Mouse (Mus musculus) embryonic facial prominence, embryonic 13.5 days (tissue): ENCODE measurements around the gene Ifitm10. TPM values are rescaled to one million over a fixed set of nuclear protein-coding genes. Genes with fewer than 3 reads are reported as not detected.

Source experiments
- ATAC-seq: fragments of 200-750 bp; cut with Nextera tagmentation; 2 replicates; pipeline ENCODE4 v1.8.0; 2017; ENCODE audit warnings: low read depth; ENCODE audit not compliant: insufficient number of reproducible peaks, insufficient read depth, low FRiP score, low TSS enrichment
- H3K27ac ChIP-seq: fragments of 300-500 bp; sonication (generic); 2 replicates; pipeline ENCODE4 v1.5.1; 2015; ENCODE audit warnings: moderate library complexity, mild to moderate bottlenecking, inconsistent platforms
- H3K27me3 ChIP-seq: fragments of 300-500 bp; sonication (generic); 2 replicates; pipeline ENCODE4 v1.6.1; 2015; ENCODE audit warnings: mild to moderate bottlenecking, inconsistent platforms
- H3K36me3 ChIP-seq: fragments of 300-500 bp; sonication (generic); 2 replicates; pipeline ENCODE4 v1.6.1; 2015; ENCODE audit warnings: mild to moderate bottlenecking, inconsistent platforms
- H3K4me1 ChIP-seq: fragments of 300-500 bp; sonication (generic); 2 replicates; pipeline ENCODE4 v1.6.1; 2015; ENCODE audit warnings: inconsistent platforms
- H3K4me2 ChIP-seq: fragments of 300-500 bp; sonication (generic); 2 replicates; pipeline ENCODE4 v1.6.1; 2015; ENCODE audit warnings: moderate library complexity, mild to moderate bottlenecking, inconsistent platforms
- H3K4me3 ChIP-seq: fragments of 300-500 bp; sonication (generic); 2 replicates; pipeline ENCODE4 v1.5.1; 2015; ENCODE audit warnings: mild to moderate bottlenecking, inconsistent platforms
- H3K9ac ChIP-seq: fragments of 300-500 bp; sonication (generic); 2 replicates; pipeline ENCODE4 v1.6.1; 2015; ENCODE audit warnings: mild to moderate bottlenecking, inconsistent platforms
- H3K9me3 ChIP-seq: fragments of 300-500 bp; sonication (generic); 2 replicates; pipeline ENCODE4 v1.6.1; 2016; ENCODE audit warnings: inconsistent platforms
- WGBS: fragments of 180-500 bp; shearing (Covaris S2); methylation state at CpG from one replicate; pipeline ENCODE4 v1.1.7; 2015; ENCODE audit warnings: mixed read lengths; 5-methylcytosine and 5-hydroxymethylcytosine counted together
- polyA plus RNA-seq: library from polyadenylated mRNA; unstranded; fragments of >200 nt; fragmentation: Nextera tagmentation; extraction: Ambion mirVana; gene quantifications from 2 replicates; pipeline ENCODE4 v1.2.1, GENCODE M21; 2015

Gene Ifitm10
- polyA plus RNA-seq, 1 experiment from 2014 or later = 2.5 TPM

DNA sequence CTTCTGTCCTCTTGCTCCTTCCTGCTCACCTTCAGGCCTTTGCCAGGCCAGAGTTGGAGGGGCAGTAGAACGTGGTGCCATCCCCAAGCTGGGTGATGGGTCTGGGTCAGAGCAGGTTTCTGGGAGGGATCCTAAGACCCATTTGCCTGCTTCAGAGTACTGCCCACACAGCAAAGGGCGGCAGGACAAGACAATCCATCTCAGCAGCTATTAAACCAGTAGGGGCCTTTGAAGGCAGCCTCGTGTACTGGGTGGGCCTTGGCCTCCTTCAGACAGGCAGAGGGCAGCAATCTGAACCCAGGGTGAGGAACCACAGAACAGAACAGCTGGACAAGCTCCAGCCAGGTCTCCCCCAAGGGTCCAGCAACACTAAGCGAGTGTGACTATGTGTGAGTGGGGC is 2.5 kb upstream of the Ifitm10 start:
- H3K4me1 ChIP-seq = peaks cover 29% of the 10 kb centered on the region
- H3K9ac ChIP-seq = no peak overlapping the region
- peaks cover 30% of the 10 kb centered on the region for H3K27me3 ChIP-seq
- H3K4me2 ChIP-seq = no peak overlapping the region
- ATAC-seq = no peak
- 90% methylated on average over 4 of the region's 4 CpGs for WGBS
- H3K4me3 ChIP-seq = no peak overlapping the region
- peaks cover 59% of the 10 kb centered on the region for H3K36me3 ChIP-seq
- H3K27ac ChIP-seq = no peak overlapping the region
- H3K9me3 ChIP-seq = no peaks in the 10 kb centered on the region

- ATAC-seq = no peak
- peaks cover 51% of the 10 kb centered on the region for H3K36me3 ChIP-seq
Observed at GRCm38 (mm10) chr7:142375261-142375724, 1.7 kb upstream of the Ifitm10 start.

GRCm38 (mm10) chr7:142374413-142375015 is 961 bp upstream of the Ifitm10 start:
- H3K27ac ChIP-seq = peak overlapping the region; percentile 36; the same call in 1 of the 2 replicates
- H3K9me3 ChIP-seq = no peaks in the 10 kb centered on the region
- 82% methylated on average over 5 of the region's 5 CpGs for WGBS
- H3K4me2 ChIP-seq = no peak overlapping the region
- H3K36me3 ChIP-seq = peaks cover 43% of the 10 kb centered on the region
- no peak overlapping the region for H3K4me3 ChIP-seq
- H3K4me1 ChIP-seq = peaks cover 29% of the 10 kb centered on the region
- H3K9ac ChIP-seq = no peak overlapping the region
- ATAC-seq = no peak
- H3K27me3 ChIP-seq = peaks cover 46% of the 10 kb centered on the region

More at GRCm38 (mm10) chr7:142375261-142375724, 1.7 kb upstream of the Ifitm10 start:
- H3K9me3 ChIP-seq = no peaks in the 10 kb centered on the region
- H3K4me2 ChIP-seq = no peak overlapping the region
- H3K4me1 ChIP-seq = peaks cover 29% of the 10 kb centered on the region
- H3K9ac ChIP-seq = no peak overlapping the region
- H3K27me3 ChIP-seq = peaks cover 38% of the 10 kb centered on the region
- WGBS = 78% methylated on average over 6 of the region's 6 CpGs
- H3K4me3 ChIP-seq = no peak overlapping the region
- no peak overlapping the region for H3K27ac ChIP-seq

DNA sequence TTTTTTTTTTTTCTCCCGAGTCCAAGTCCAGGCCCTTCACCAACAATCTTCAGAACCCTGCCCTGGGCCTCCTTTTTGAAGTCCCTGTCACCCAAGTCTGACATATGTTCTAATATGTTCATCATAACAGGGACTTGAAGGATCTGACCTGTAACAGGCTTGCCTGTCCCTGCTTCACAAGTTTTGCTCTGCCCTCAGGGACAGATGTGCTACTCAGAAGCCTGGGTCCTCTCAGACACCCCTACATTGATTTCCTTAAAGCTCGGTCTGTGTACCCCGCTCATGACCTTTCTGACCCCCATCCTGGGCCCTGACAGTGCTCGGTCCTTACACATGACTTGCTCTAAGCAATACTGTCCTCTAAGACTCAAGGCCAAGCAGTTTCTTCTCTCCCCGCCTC is 514 bp downstream of the Ifitm10 start:
- Histone ChIP-seq H3K4me3 (no peak overlapping the region), H3K9me3 (no peaks in the 10 kb centered on the region), H3K4me2 (peak overlapping the region; percentile 84; the same call in 1 of the 2 replicates), H3K9ac (no peak overlapping the region), H3K27me3 (peaks cover 53% of the 10 kb centered on the region), H3K36me3 (peaks cover 28% of the 10 kb centered on the region), H3K27ac (no peak overlapping the region), H3K4me1 (peaks cover 29% of the 10 kb centered on the region)
- WGBS = 72% methylated on average over 5 of the region's 5 CpGs
- ATAC-seq = no peak

DNA sequence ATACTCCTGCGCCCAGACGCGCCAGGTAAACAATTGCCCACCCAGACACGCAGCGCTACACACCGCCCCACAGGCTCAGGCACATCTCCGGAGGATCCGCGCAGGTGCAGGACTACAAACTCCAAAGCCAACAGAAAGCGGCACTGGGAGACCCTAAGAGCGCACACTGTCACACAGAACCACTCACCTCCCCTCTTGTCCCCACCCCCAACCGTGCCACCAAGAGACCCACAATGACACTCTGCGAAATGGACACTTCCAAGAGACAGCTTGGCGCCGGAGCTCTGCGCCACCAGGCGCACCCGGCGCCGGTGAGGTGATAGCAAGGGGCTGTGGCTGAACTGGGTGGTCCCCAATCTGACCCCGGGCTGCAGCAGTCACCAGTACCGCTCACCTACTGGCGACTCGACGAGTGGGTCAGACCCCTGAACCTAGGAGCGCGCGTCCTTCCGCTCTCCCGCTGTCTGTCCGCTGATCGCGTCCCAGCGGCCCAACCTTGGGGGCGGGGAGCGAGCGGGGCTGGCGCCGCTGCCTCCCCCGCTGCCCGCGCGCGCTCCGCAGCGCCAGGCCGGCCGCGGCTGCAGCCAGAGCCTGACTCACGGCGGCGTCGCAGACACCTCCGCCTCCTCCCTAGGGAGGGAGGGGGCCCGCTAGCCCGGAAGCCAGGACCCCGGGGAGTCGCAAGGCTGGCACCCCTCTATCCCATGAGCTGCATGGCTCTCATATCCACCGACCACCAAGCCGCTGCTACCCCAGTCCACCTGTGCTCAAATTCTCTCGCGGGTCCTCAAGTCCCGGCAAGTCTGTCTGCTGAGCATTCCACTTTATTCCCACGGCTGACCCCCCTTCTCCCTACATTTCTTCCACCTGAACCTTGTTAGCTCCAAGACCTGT is 1.5 kb downstream of the Ifitm10 start:
- H3K4me3 ChIP-seq = peak overlapping the region; percentile 49
- peak overlapping the region; percentile 84 for H3K4me2 ChIP-seq
- H3K36me3 ChIP-seq = peaks cover 18% of the 10 kb centered on the region
- 2% methylated on average over 63 of the region's 64 CpGs for WGBS
- H3K4me1 ChIP-seq = peaks cover 29% of the 10 kb centered on the region
- peaks cover 53% of the 10 kb centered on the region for H3K27me3 ChIP-seq
- no peaks in the 10 kb centered on the region for H3K9me3 ChIP-seq
- no peak overlapping the region for H3K27ac ChIP-seq
- ATAC-seq = no peak
- peak overlapping the region; percentile 57 for H3K9ac ChIP-seq

GRCm38 (mm10) chr7:142371398-142371767 is 2.2 kb downstream of the Ifitm10 start:
- Histone ChIP-seq H3K4me3 (peak overlapping the region; percentile 49), H3K4me2 (peak overlapping the region; percentile 84), H3K27ac (no peak overlapping the region), H3K4me1 (peaks cover 29% of the 10 kb centered on the region), H3K9ac (peak overlapping the region; percentile 57; the same call in 1 of the 2 replicates), H3K36me3 (peaks cover 11% of the 10 kb centered on the region), H3K27me3 (peaks cover 53% of the 10 kb centered on the region), H3K9me3 (no peaks in the 10 kb centered on the region)
- ATAC-seq = no peak
- 27% methylated on average over 11 of the region's 11 CpGs for WGBS

DNA sequence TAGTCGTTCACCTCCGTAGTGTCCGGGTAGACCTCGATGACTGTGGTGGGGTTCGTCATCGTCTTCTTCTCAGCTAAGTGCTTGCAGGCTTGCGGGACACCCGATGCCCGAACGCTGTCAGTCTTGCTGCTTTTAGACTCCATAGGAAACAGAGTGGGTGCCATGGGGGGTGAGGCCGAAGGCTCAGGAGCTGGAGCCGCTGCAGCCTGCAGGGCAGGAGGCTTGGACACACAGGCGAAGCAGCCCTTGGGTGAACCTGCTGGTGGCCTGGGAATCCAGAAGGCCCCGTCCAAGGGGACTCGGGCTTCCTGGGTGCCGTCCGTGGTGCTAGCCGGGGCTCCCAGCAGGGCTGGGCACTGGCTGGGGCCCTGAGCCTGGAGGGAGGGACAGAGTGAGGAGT is 2.6 kb downstream of the Ifitm10 start:
- 77% methylated on average over 18 of the region's 18 CpGs for WGBS
- Histone ChIP-seq H3K27me3 (peaks cover 53% of the 10 kb centered on the region), H3K9ac (no peak overlapping the region), H3K4me2 (0 out of 2 replicates have a peak overlapping the region, but pooled peaks have one; percentile 84), H3K4me1 (peaks cover 29% of the 10 kb centered on the region), H3K4me3 (peak overlapping the region; percentile 49; the same call in 1 of the 2 replicates), H3K9me3 (no peaks in the 10 kb centered on the region), H3K27ac (no peak overlapping the region), H3K36me3 (peaks cover 7% of the 10 kb centered on the region)
- no peak for ATAC-seq

GRCm38 (mm10) chr7:142369820-142370219 is 3.7 kb downstream of the Ifitm10 start:
- peaks cover 29% of the 10 kb centered on the region for H3K4me1 ChIP-seq
- no peak overlapping the region for H3K4me3 ChIP-seq
- no peak overlapping the region for H3K4me2 ChIP-seq
- no peak for ATAC-seq
- H3K9me3 ChIP-seq = no peaks in the 10 kb centered on the region
- WGBS = 68% methylated on average over 6 of the region's 6 CpGs
- H3K9ac ChIP-seq = no peak overlapping the region
- no peak overlapping the region for H3K27ac ChIP-seq
- no peaks in the 10 kb centered on the region for H3K36me3 ChIP-seq
- peaks cover 53% of the 10 kb centered on the region for H3K27me3 ChIP-seq

DNA sequence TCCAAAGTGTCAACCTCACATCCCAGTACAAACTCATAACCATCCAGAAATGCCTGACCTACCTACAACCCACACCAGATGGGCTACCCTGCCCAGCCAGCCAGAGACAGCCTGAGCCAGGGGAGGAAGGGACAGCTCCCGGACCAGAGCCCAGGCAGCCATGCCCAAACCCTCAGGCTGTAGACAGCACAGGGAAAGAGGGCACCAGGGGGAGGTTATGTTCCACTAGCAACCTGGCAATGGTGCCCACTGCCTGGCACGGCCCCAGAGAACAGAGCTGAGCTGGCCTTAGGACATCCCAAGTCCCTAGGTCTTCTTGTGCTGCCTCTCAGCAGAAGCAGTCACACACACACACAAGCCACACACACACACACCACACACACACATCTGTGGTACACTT is 4.7 kb downstream of the Ifitm10 start:
- 85% methylated on average over 2 of the region's 2 CpGs for WGBS
- no peaks in the 10 kb centered on the region for H3K36me3 ChIP-seq
- no peak overlapping the region for H3K9ac ChIP-seq
- no peak for ATAC-seq
- H3K27me3 ChIP-seq = peaks cover 51% of the 10 kb centered on the region
- no peak overlapping the region for H3K27ac ChIP-seq
- peaks cover 21% of the 10 kb centered on the region for H3K4me1 ChIP-seq
- no peaks in the 10 kb centered on the region for H3K9me3 ChIP-seq
- no peak overlapping the region for H3K4me3 ChIP-seq
- no peak overlapping the region for H3K4me2 ChIP-seq

DNA sequence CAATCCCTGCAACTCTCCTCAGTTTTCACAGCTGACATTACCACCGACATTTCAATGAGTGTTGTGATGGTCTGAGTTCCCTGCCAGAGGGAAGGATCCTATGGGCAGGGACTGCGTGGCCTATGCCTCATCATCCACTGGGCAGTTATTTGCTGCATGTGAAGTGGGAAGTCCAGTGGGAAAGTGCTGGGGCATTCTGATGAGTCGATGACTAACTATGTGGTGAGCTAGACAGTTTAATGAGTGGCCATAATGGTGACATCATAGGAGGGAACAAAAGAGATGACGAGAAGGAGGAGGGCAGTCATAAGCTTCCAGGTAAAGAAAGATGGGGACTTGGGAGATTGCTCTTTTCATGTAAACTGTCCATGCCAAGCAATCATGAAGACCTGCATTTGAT is 10.4 kb downstream of the Ifitm10 start:
- no peaks in the 10 kb centered on the region for H3K4me1 ChIP-seq
- H3K4me3 ChIP-seq = no peak overlapping the region
- H3K27ac ChIP-seq = no peak overlapping the region
- no peak overlapping the region for H3K9ac ChIP-seq
- H3K4me2 ChIP-seq = no peak overlapping the region
- WGBS = 79% methylated on average over 4 of the region's 4 CpGs
- ATAC-seq = no peak
- H3K36me3 ChIP-seq = no peaks in the 10 kb centered on the region
- H3K27me3 ChIP-seq = no peaks in the 10 kb centered on the region; the same call in 1 of the 2 replicates
- H3K9me3 ChIP-seq = no peaks in the 10 kb centered on the region

DNA sequence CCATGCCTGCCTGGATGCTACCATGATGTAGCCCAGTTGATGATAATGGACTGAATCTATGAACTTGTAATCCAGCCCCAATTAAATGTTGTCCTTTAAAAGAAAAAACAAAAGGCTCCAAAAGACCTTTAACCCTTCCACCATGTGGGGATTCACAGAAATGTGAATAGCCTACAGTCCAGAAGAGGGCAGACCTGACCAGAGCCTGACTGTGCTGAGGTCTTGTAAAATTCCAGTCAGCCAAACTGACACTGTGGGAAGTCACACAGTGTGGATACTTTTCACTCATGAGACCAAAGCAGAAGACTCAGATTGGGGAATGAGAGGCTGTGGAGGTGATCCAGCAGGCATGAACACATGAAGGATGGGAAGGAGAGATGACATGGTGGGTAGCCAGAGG is 12.8 kb downstream of the Ifitm10 start:
- Histone ChIP-seq H3K9me3 (no peaks in the 10 kb centered on the region), H3K4me1 (0 out of 2 replicates have a peak, but pooled peaks cover 3% of the 10 kb centered on the region), H3K36me3 (no peaks in the 10 kb centered on the region), H3K27me3 (peaks cover 3% of the 10 kb centered on the region; the same call in 1 of the 2 replicates), H3K4me2 (no peak overlapping the region), H3K27ac (no peak overlapping the region), H3K9ac (no peak overlapping the region), H3K4me3 (no peak overlapping the region)
- ATAC-seq = no peak
